Mouse (Mus musculus) spleen, postnatal 14 days (tissue): ENCODE results near the gene Tent5b.

Experiments
- DNase-seq, 2 experiments: peaks; one replicate each; pipeline ENCODE4 v3.0.0; 2021 to 2022; ENCODE audit warnings: low spot score in 2 of 2

The Tent5b gene

GRCm38 (mm10) chr4:133469122-133469521 lies 10.8 kb upstream of the Tent5b start:
- no peak for DNase-seq

- no peak for DNase-seq
Observed at GRCm38 (mm10) chr4:133471135-133471821, 8.7 kb upstream of the Tent5b start.

- DNase-seq = no peak
Observed at GRCm38 (mm10) chr4:133473833-133474232, 6.1 kb upstream of the Tent5b start.

- DNase-seq = no peak
Observed at GRCm38 (mm10) chr4:133480185-133480537, 229 bp downstream of the Tent5b start.

- no peak for DNase-seq
Observed at GRCm38 (mm10) chr4:133480754-133481153, 822 bp downstream of the Tent5b start.

- no peak for DNase-seq
Observed at GRCm38 (mm10) chr4:133481488-133481887, 1.6 kb downstream of the Tent5b start.

GRCm38 (mm10) chr4:133482479-133482878 lies 2.5 kb downstream of the Tent5b start:
- DNase-seq = no peak

- no peak for DNase-seq
Observed at GRCm38 (mm10) chr4:133484266-133485025, 4.5 kb downstream of the Tent5b start.

GRCm38 (mm10) chr4:133485691-133486425 lies 5.9 kb downstream of the Tent5b start:
- DNase-seq = no peak

GRCm38 (mm10) chr4:133486673-133487357 lies 6.9 kb downstream of the Tent5b start:
- DNase-seq = no peak

GRCm38 (mm10) chr4:133488619-133489392 lies 8.9 kb downstream of the Tent5b start:
- DNase-seq = no peak

GRCm38 (mm10) chr4:133489489-133490245 lies 9.7 kb downstream of the Tent5b start:
- no peak for DNase-seq

GRCm38 (mm10) chr4:133491800-133492199 lies 11.9 kb downstream of the Tent5b start:
- DNase-seq = no peak

GRCm38 (mm10) chr4:133493895-133494294 lies 14.0 kb downstream of the Tent5b start:
- no peak for DNase-seq

GRCm38 (mm10) chr4:133494432-133494831 lies 14.5 kb downstream of the Tent5b start:
- peak; percentile 69 to 85 for DNase-seq

- DNase-seq = no peak
Observed at GRCm38 (mm10) chr4:133494867-133495266, 14.9 kb downstream of the Tent5b start.

GRCm38 (mm10) chr4:133495711-133496110 lies 15.8 kb downstream of the Tent5b start:
- no peak for DNase-seq

GRCm38 (mm10) chr4:133496738-133497445 lies 17.0 kb downstream of the Tent5b start:
- no peak for DNase-seq

- DNase-seq = no peak
Observed at GRCm38 (mm10) chr4:133497461-133498159, 17.7 kb downstream of the Tent5b start.
